Comparison of ENCODE assay signal across 30 mouse cellular contexts in the genomic region with DNA sequence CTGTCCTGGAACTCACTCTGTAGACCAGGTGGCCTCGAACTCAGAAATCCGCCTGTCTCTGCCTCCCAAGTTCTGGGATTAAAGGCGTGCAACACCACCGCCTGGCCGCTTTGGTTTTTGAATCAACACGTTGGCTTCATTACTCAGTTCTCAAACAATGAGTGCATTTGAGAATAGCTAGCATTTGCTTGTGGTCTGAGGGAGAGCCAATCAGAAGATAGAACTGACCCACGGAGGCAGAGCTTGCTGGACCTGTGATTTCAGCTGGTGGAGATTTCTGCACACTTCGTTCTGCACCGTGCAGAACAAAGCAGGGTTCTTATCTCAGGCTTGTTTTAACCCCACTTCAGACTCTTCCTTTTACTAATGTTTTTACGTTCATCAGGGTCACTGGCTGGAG.
DNase-seq lines count a peak whose midpoint lies in the region; ATAC-seq and TF ChIP-seq lines count a peak whose summit lies in the region.
"Had no signal": no experiment of that assay in that cellular context is flagged by ENCODE, and none has a peak within 500 bp of the region (broad histone marks: within the 10 kb centered on the region; RNA-seq: fewer than 3 reads in every experiment).

No protein-coding gene starts in this region.

- no peak overlapping the region for H3K4me2 ChIP-seq in heart, embryonic 11.5 days
- no peak overlapping the region for H3K4me2 ChIP-seq in heart, postnatal 0 days (ENCODE audit: low read depth, low read length)
- H3K4me2 ChIP-seq: embryonic facial prominence, embryonic 13.5 days; forebrain, embryonic 12.5 days; forebrain, embryonic 15.5 days; heart, embryonic 13.5 days; hindbrain, embryonic 12.5 days; hindbrain, embryonic 15.5 days had no signal

- no peak for DNase-seq in heart, adult 2 months
- DNase-seq in heart, postnatal 0 days (ENCODE audit: low spot score), result no peak
- DNase-seq in heart, adult 9 months (ENCODE audit: low spot score in 2 of 2), result no peak
- DNase-seq in urinary bladder, postnatal 14 days (ENCODE audit: low spot score), result no peak
- DNase-seq: adrenal gland, postnatal 10 days; adrenal gland, postnatal 36 days; B cell, adult 2 months; cerebellum, adult 11-12 months; cerebellum, adult 8-10 months; cerebellum, postnatal 10 days; cerebellum, postnatal 36 days; embryo, embryonic 11 days; gastrocnemius, postnatal 25 days; heart, adult 18-20 months; heart, postnatal 14 days; kidney, adult 2 months had no signal

- H3K27ac ChIP-seq in heart, adult 2 months, result peak overlapping the region; percentile 51; the same call in 1 of the 2 replicates
- H3K27ac ChIP-seq in heart, embryonic 11.5 days (ENCODE audit: low read depth, low read length), result no peak overlapping the region
- H3K27ac ChIP-seq in heart, postnatal 0 days (ENCODE audit: low read depth), result peak overlapping the region; percentile 58
- peak overlapping the region; percentile 24; the same call in 1 of the 2 replicates for H3K27ac ChIP-seq in brown adipose tissue, adult 24 weeks (replicated peaks; ENCODE audit: low read depth, low read length)
- H3K27ac ChIP-seq: embryonic facial prominence, embryonic 10.5 days; embryonic facial prominence, embryonic 13.5 days; forebrain, embryonic 12.5 days; forebrain, embryonic 15.5 days; heart, embryonic 13.5 days; hindbrain, embryonic 12.5 days; hindbrain, embryonic 15.5 days had no signal

- no peak for ATAC-seq in heart, embryonic 11.5 days (replicated peaks; ENCODE audit: insufficient number of reproducible peaks, low FRiP score, low TSS enrichment)
- ATAC-seq in heart, postnatal 0 days (ENCODE audit: insufficient read depth, low read depth), result no peak
- ATAC-seq: forebrain, embryonic 15.5 days; intestine, postnatal 0 days; Patski had no signal

- no peak for TF ChIP-seq EP300 in heart, adult 2 months (IDR thresholded peaks at IDR 0.05; ENCODE audit: insufficient read depth, low read depth, low read length)
- TF ChIP-seq EP300 in heart, postnatal 0 days (IDR thresholded peaks at IDR 0.05; ENCODE audit: low read depth), result no peak

- no peak overlapping the region for H3K4me3 ChIP-seq in heart, adult 2 months
- no peak overlapping the region for H3K4me3 ChIP-seq in heart, embryonic 11.5 days (ENCODE audit: low read depth, low read length)
- H3K4me3 ChIP-seq in heart, postnatal 0 days (ENCODE audit: low read depth, low read length), result no peak overlapping the region
- H3K4me3 ChIP-seq in brown adipose tissue, adult 24 weeks (ENCODE audit: insufficient read depth, low read depth, low read length), result no peak overlapping the region
- H3K4me3 ChIP-seq: embryonic facial prominence, embryonic 10.5 days; embryonic facial prominence, embryonic 13.5 days; erythroblast, embryonic 14.5 days; forebrain, embryonic 12.5 days; forebrain, embryonic 15.5 days; heart, embryonic 13.5 days; hindbrain, embryonic 12.5 days; hindbrain, embryonic 15.5 days had no signal

- H3K36me3 ChIP-seq in heart, adult 2 months (ENCODE audit: control insufficient read depth, insufficient read depth, low read length), result peaks cover 29% of the 10 kb centered on the region
- H3K36me3 ChIP-seq in heart, embryonic 11.5 days (ENCODE audit: control insufficient read depth, insufficient read depth, low read length), result 0 out of 2 replicates have a peak, but pooled peaks cover 2% of the 10 kb centered on the region
- peaks cover 42% of the 10 kb centered on the region for H3K36me3 ChIP-seq in heart, postnatal 0 days (replicated peaks; ENCODE audit: control insufficient read depth, insufficient read depth, low read length)
- H3K36me3 ChIP-seq: forebrain, embryonic 15.5 days; hindbrain, embryonic 15.5 days had no signal

- no peak overlapping the region for H3K9ac ChIP-seq in heart, adult 2 months (ENCODE audit: low read depth, low read length)
- H3K9ac ChIP-seq in heart, embryonic 11.5 days (ENCODE audit: low read depth, low read length), result no peak overlapping the region
- H3K9ac ChIP-seq in heart, postnatal 0 days (replicated peaks; ENCODE audit: low read depth, low read length), result no peak overlapping the region
- H3K9ac ChIP-seq: embryonic facial prominence, embryonic 13.5 days; forebrain, embryonic 12.5 days; forebrain, embryonic 15.5 days; heart, embryonic 13.5 days; hindbrain, embryonic 12.5 days; hindbrain, embryonic 15.5 days had no signal

- intact Hi-C loops in heart, adult 2 months (cut with DNase I), result loop anchor here (5.0 kb wide), 1 partner anchor 34 kb away; no protein-coding TSS in a partner anchor

- TF ChIP-seq CTCF in heart, adult 2 months (IDR thresholded peaks at IDR 0.05), result no peak
- no peak for TF ChIP-seq CTCF in heart, postnatal 0 days (IDR thresholded peaks at IDR 0.05; ENCODE audit: low read depth)

- H3K27me3 ChIP-seq in heart, adult 2 months (ENCODE audit: control insufficient read depth, insufficient read depth, low read length), result no peaks in the 10 kb centered on the region
- H3K27me3 ChIP-seq in heart, embryonic 11.5 days (ENCODE audit: control insufficient read depth, insufficient read depth, low read length), result no peaks in the 10 kb centered on the region
- no peaks in the 10 kb centered on the region for H3K27me3 ChIP-seq in heart, postnatal 0 days (ENCODE audit: control insufficient read depth, insufficient read depth, low read length)
- H3K27me3 ChIP-seq: CH12.LX; embryonic facial prominence, embryonic 13.5 days; forebrain, embryonic 15.5 days; heart, embryonic 13.5 days; hindbrain, embryonic 12.5 days; hindbrain, embryonic 15.5 days; Patski had no signal

- no peaks in the 10 kb centered on the region for H3K79me2 ChIP-seq in heart, adult 2 months (replicated peaks; ENCODE audit: control insufficient read depth, insufficient read depth, low read length)

- no peaks in the 10 kb centered on the region for H3K9me3 ChIP-seq in heart, embryonic 11.5 days (replicated peaks; ENCODE audit: control insufficient read depth, low read length)
- no peaks in the 10 kb centered on the region for H3K9me3 ChIP-seq in heart, postnatal 0 days (replicated peaks; ENCODE audit: control insufficient read depth, low read length)
- H3K9me3 ChIP-seq: embryonic facial prominence, embryonic 10.5 days; embryonic facial prominence, embryonic 13.5 days; forebrain, embryonic 12.5 days; forebrain, embryonic 15.5 days; G1E; heart, embryonic 13.5 days; hindbrain, embryonic 12.5 days; hindbrain, embryonic 15.5 days had no signal

- H3K4me1 ChIP-seq in heart, adult 2 months (ENCODE audit: control insufficient read depth, insufficient read depth, low read length), result peaks cover 13% of the 10 kb centered on the region
- H3K4me1 ChIP-seq in heart, embryonic 11.5 days (ENCODE audit: control insufficient read depth, insufficient read depth, low read length), result peaks cover 22% of the 10 kb centered on the region
- H3K4me1 ChIP-seq in heart, postnatal 0 days (ENCODE audit: control insufficient read depth, insufficient read depth), result peaks cover 34% of the 10 kb centered on the region
- H3K4me1 ChIP-seq in brown adipose tissue, adult 24 weeks (ENCODE audit: control insufficient read depth, insufficient read depth, insufficient read length, low read length), result peaks cover 25% of the 10 kb centered on the region; the same call in 1 of the 2 replicates

- TF ChIP-seq POLR2A in heart, adult 2 months (IDR thresholded peaks at IDR 0.05; ENCODE audit: insufficient read depth, low read depth, low read length), result no peak

- WGBS in heart, adult 2 months, result 66% methylated on average over 10 of the region's 10 CpGs
- 68% methylated on average over 10 of the region's 10 CpGs for WGBS in heart, embryonic 11.5 days (ENCODE audit: insufficient replicate concordance)
- WGBS in heart, postnatal 0 days, result 58% methylated on average over 10 of the region's 10 CpGs
